Mouse (Mus musculus): ENCODE results near the gene Olfr314.
"Not testable (repeated sequence)": the region's sequence is repeated elsewhere in the genome, so short reads cannot be mapped to it uniquely, and the experiment has no call there.

Gene Olfr314

DNA sequence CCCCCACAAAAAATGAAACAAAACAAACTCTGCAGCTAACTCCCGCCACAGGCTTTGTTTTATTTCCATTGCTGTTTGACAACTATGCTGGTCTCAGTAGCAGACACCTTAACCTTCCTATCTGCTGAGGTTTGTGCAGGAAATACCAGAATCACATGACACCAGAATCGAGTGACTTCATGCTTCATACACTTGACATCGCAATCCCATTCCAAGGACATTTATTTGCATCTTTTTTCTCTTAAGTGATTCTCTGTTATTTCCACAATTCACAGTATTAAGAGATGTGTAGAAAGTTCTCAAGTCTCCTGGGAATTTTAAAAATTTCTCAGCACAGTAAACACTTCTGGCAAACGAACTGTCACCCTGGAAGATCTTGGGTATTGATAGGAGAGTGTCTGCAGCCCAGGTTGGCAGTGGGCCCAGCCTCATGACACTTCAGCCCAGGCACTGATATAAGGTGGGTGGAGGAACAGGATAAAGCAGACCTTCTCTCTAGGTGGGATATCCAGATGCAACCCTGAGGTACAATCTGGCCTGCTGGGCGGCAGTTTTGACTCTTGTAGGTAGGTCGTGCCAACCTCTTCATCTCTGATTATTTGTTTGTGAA lies at the start of gene Olfr314:
Gene Olfr314 (plus strand): TSS at position 473 of the 610 bp plus-strand sequence.
- DNase-seq (ENCODE audit: low read depth): peak; percentile 16

DNA sequence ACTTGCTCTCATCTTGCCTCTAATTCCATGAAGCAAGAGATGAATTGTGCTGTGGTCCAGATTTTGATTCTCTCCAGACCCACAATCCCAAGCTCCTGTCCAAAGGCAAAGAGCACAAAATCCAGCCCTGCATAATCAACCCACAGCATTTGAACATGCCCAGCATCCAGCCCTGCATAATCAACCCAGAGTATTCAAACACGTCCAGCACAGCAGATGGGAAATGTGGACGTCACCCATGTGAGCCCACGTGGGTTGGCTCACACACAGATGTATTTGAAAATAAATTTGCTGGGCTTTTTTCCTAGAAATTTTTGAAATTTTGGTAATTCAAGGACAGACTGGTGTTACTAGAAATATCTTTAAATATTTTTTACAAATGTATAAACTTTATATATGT lies 49.4 kb upstream of the Olfr314 start:
- DNase-seq (ENCODE audit: low read depth): no peak

- DNase-seq (ENCODE audit: low read depth): no peak
These were observed 43.9 kb upstream of the Olfr314 start, which contains the start of gene Olfr317 for GRCm38 (mm10) chr11:58738792-58739262. Gene Olfr317 (minus strand): TSS chr11:58739212.

- DNase-seq (ENCODE audit: low read depth): not testable (repeated sequence)
These were observed 31.7 kb upstream of the Olfr314 start for GRCm38 (mm10) chr11:58751096-58751495.

GRCm38 (mm10) chr11:58752434-58752833 lies 30.3 kb upstream of the Olfr314 start, which contains the start of gene Olfr316:
Gene Olfr316 (plus strand): TSS chr11:58752734.
- no peak for DNase-seq (ENCODE audit: low read depth)

DNA sequence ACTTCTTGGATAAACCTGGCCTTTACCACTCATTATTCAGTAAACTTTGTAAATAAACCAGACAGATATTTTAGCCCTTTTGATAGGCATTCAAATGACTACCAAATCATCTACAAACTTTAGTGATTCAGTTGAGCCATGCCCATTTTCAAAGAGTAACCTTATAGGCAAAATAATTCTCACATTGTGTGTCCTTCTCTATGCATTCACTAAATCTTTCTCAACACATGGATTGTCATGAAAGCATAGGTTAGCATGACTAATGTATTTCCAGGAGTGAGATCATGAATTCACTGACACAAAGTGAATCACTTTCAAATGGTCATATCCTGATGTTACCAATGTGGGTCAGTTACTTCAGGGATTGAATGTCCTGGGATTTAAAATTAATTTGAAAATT lies 9.9 kb upstream of the Olfr314 start, which contains the start of gene Olfr315:
Gene Olfr315 (plus strand): TSS at position 301 of the 400 bp plus-strand sequence.
- DNase-seq (ENCODE audit: low read depth): no peak

GRCm38 (mm10) chr11:58784182-58784581 lies 1.4 kb downstream of the Olfr314 start:
- DNase-seq (ENCODE audit: low read depth): no peak

DNA sequence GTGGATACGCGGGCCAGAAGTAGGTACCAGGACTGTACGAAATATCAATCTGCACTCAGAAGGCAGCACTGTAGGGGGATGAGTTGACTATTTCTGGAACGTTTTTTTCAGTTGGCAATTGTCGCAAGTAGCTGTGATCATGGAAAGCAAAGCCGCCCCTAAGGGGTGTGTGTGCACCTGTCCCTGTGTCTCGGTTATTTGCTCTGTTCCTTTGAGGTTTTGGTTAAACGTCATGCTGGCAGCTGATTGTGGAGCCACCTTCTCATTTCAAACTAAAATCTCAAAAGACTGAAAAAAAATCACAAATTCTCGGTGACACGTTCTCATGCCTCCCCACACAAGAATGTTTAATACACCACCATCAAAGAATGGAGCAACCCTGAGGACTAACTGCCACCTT lies 4.9 kb downstream of the Olfr314 start:
- DNase-seq (ENCODE audit: low read depth): no peak

GRCm38 (mm10) chr11:58788346-58788745 lies 5.6 kb downstream of the Olfr314 start:
- no peak for DNase-seq (ENCODE audit: low read depth)

GRCm38 (mm10) chr11:58789532-58789931 lies 6.8 kb downstream of the Olfr314 start:
- peak; percentile 79 for DNase-seq (ENCODE audit: low read depth)

- DNase-seq (ENCODE audit: low read depth): no peak
These were observed 7.3 kb downstream of the Olfr314 start for GRCm38 (mm10) chr11:58790053-58790452.

- peak; percentile 46 for DNase-seq (ENCODE audit: low read depth)
These were observed 7.9 kb downstream of the Olfr314 start for GRCm38 (mm10) chr11:58790646-58791045.

GRCm38 (mm10) chr11:58795856-58796255 lies 13.1 kb downstream of the Olfr314 start:
- peak; percentile 21 for DNase-seq (ENCODE audit: low read depth)

DNA sequence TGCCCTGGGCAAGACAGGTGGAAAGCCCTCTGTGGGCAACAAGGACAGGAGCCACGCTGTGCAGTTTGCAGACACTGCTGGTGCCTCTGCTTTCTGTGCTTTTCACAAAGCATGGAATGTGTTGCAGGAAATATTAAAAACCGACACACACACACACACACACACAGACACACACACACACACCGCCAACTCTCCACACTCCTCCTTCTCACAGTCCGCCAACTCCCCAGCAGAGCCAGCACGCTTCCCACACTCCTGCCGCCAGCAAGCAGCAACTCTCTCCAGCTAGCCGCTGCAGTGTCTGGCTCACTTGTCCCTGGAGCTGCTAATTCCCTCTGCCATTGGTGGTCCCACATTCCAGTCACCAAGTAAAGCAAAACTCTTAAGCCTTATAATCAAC lies 14.1 kb downstream of the Olfr314 start:
- DNase-seq (ENCODE audit: low read depth): no peak

DNA sequence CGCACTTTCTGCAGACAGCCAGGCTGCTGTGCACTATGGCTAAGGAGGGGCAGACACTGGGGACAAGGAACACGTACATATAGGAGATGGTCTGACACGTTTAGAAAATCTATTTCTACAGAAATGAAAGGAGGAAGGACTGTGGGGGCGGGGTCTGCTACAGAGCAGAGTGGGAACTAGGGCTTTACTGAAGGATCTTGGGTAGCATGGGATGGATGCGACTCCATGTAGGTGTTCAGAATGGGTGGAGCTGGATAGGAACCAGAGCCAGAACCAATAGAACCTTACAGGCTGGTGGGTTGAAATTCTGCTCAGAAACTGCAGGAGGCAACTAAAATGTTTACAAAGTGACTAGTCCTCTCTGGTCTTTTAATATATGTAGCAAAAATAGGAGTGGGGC lies 17.0 kb downstream of the Olfr314 start:
- DNase-seq (ENCODE audit: low read depth): no peak

GRCm38 (mm10) chr11:58801558-58802228 lies 18.9 kb downstream of the Olfr314 start, which contains the start of gene Fam183b:
Gene Fam183b (minus strand): TSS chr11:58801960.
- no peak for DNase-seq (ENCODE audit: low read depth)

DNA sequence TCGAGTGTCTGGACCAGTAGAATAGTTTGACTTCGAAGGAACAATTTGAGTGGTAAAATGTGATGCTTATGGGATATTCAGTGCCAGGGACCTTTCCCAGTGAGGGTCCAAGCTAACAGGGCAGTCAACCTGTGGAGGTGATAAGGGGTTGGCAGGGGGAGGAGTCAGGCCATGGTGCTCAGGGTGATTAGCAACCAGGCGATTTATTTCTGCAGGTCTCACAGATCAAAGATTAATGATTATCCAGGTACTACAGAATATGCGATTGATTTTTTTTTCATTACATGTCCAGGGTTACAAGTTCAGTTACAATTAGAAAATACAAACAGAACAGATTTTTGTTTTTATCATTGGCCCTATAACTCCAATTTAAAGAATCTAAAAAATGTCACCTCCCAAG lies 21.1 kb downstream of the Olfr314 start:
- no peak for DNase-seq (ENCODE audit: low read depth)

DNA sequence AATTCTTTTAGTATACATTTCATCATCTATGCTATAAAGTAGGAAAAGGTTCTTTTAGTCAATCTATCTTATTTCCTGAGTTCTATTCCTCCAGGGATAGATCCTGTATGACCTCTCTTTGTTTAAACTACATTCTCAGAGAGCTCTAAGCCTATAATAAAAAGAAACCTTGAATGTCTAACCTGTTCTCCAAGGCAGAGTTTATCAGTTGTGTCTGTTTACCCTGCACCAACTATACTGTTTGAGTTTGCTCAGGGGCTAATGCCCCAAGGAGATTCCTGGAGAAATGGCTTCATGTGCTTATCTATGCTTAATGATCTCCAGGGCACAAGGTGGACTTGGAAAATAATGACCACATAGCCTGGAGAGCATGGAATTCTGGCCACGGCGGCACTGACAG lies 21.6 kb downstream of the Olfr314 start:
- no peak for DNase-seq (ENCODE audit: low read depth)

DNA sequence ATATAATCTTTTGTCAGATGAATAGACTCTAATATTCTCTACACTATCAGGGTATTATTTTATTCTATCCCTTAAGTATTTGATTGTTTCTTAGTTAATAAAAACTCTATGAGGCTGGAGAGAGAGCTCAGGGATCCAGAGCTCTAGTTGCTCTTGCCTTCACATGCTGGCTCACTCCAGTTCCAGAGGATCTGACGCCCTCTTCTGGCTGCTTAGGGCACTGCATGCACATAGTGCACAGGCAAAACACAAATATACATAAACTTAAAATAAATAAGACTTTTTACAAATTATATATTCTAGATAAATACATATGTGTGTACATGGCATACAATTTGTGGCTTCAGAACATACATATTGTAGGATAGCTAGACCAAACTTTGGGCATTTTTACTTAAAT lies 29.2 kb downstream of the Olfr314 start:
- DNase-seq (ENCODE audit: low read depth): peak; percentile 9

DNA sequence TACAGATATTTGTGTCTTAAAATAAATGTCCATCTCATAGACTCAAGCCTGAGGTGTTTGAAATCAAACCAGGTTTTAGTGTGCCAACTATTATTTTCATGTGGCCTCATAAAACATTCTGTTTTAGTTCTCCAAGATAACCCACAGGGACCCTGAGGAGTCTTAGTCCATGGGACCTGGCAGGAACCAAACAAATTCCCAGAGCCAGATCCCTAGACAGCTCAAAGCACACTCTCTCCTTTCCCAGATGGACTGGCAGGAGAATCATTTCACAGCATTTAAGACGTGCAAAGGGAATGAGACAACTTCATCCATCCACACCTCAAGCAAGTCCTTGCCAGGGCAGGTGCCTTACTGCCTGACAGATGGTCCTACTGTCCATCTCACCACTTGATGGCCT lies 31.9 kb downstream of the Olfr314 start, which contains the start of gene Olfr313:
Gene Olfr313 (plus strand): TSS at position 301 of the 400 bp plus-strand sequence.
- not testable (repeated sequence) for DNase-seq (ENCODE audit: low read depth)

DNA sequence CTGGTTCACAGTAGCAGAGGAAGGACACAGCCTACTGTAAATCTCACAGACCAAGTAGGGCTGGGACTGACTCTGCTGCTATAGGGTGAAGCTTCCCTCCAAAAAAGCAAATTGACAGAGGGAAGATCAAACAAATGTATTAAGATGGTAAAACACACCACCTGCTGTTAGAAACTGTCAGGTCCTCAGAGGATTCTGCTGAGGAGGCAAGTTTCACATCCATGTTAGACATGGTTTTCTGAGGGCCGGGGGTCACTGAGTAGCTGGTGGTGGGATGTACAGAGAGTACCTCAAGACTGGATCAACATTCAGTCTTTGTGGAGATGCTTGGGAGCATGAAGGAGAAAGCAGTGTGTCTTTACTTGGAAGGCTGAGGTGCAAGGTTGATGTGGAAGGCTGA lies 32.9 kb downstream of the Olfr314 start:
- no peak for DNase-seq (ENCODE audit: low read depth)

GRCm38 (mm10) chr11:58828937-58829336 lies 46.2 kb downstream of the Olfr314 start, which contains the start of gene Olfr312:
Gene Olfr312 (plus strand): TSS chr11:58829237.
- not testable (repeated sequence) for DNase-seq (ENCODE audit: low read depth)

- peak; percentile 9 for DNase-seq (ENCODE audit: low read depth)
These were observed 47.0 kb downstream of the Olfr314 start for GRCm38 (mm10) chr11:58829764-58830163.
